Mouse (Mus musculus) heart, embryonic 13.5 days (tissue): ENCODE results near the gene Gas8. TPM values are rescaled to one million over a fixed set of nuclear protein-coding genes. Genes with fewer than 3 reads are reported as not detected.

Source experiments
- polyA plus RNA-seq: library from polyadenylated mRNA; unstranded; fragments of >200 nt; fragmentation: Nextera tagmentation; extraction: Ambion mirVana; gene quantifications from 2 replicates; pipeline ENCODE4 v1.2.1, GENCODE M21; 2015

Gene Gas8
- polyA plus RNA-seq, 1 experiment from 2014 or later, result 14.7 TPM

Other genes starting within 250 kb of the Gas8 start
- gene Fanca, start 200.3 kb upstream of the Gas8 start, polyA plus RNA-seq, result 17.0 and 17.5 TPM in 2 replicates
- gene Spire2, start 186.1 kb upstream of the Gas8 start, polyA plus RNA-seq, result 1.1 and 1.7 TPM in 2 replicates
- 136 and 141 TPM in 2 replicates for gene Tcf25, start 145.1 kb upstream of the Gas8 start, polyA plus RNA-seq
- gene Mc1r, start 111.7 kb upstream of the Gas8 start, polyA plus RNA-seq, result not detected in 2 replicates
- 4.1 and 4.9 TPM in 2 replicates for gene Tubb3, start 107.4 kb upstream of the Gas8 start, polyA plus RNA-seq
- gene Def8, start 95.3 kb upstream of the Gas8 start, polyA plus RNA-seq, result 30.4 and 31.1 TPM in 2 replicates
- 47.4 and 47.7 TPM in 2 replicates for gene Afg3l1, start 40.9 kb upstream of the Gas8 start, polyA plus RNA-seq
- 1.3 and 1.4 TPM in 2 replicates for gene Dbndd1, start 3.4 kb upstream of the Gas8 start, polyA plus RNA-seq
- 7.1 and 8.3 TPM in 2 replicates for gene Rhou, start 135.1 kb downstream of the Gas8 start, polyA plus RNA-seq